Mouse (Mus musculus) testis, adult 2 months (tissue): ENCODE results near the gene Fam173a.

Source experiments
- CTCF ChIP-seq: fragments of 200-500 bp; IDR thresholded peaks from 2 replicates; pipeline ENCODE4 v1.5.1; 2012; ENCODE audit warnings: low read depth, mild to moderate bottlenecking, inconsistent platforms, low read length, moderate library complexity; ENCODE audit not compliant: control insufficient read depth, insufficient read depth, insufficient replicate concordance
- POLR2A ChIP-seq: fragments of 200-500 bp; IDR thresholded peaks from 2 replicates; pipeline ENCODE4 v1.6.1; 2012; ENCODE audit warnings: low read depth, mild to moderate bottlenecking, inconsistent platforms, low read length, moderate library complexity; ENCODE audit not compliant: control insufficient read depth

DNA sequence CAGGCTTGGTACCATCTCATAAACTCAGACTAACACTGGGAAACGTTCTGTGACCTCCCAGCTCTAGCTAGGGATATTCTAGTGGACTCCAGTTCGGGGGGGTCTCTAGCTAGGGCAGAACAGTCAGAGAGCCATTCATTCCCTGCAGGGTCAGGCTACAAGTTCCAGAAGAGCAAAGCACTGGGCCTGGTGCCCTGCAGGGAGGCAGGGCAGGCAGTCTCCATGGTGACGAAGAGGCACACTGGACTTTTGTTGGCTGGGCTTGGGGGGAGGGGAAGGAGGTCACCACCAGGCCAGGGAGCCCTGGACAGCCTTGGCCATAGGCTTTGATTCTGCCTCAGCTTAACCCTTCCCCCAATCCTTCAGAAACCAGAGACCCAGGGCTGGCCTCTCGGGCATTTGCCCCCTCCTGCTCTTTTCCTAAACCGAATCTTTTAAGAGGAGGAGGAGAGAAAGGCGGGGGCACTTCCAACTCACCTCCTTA lies 3.0 kb upstream of the Fam173a start, which contains the start of gene AC134908.4:
- TF ChIP-seq POLR2A, result no peak
- TF ChIP-seq CTCF, result no peak
